Mouse (Mus musculus) monocyte, adult 5-6 weeks (primary cell): ENCODE data around the gene Rrbp1. TPM values are rescaled to one million over a fixed set of nuclear protein-coding genes. Genes with fewer than 3 reads are reported as not detected.

Experiments
- ATAC-seq: fragments of 153-309, 156-312 bp; replicated peaks from 2 replicates; pipeline ENCODE4 v1.8.0; 2017; ENCODE audit warnings: mild to moderate bottlenecking; ENCODE audit not compliant: low TSS enrichment, insufficient number of reproducible peaks, severe bottlenecking, poor library complexity, low FRiP score
- total RNA-seq: library from RNA; stranded (forward); fragments of 200-1000, 200-491, 200-594 nt; gene quantifications from 3 replicates; pipeline ENCODE4 v1.2.3, GENCODE M21; 2017

The Rrbp1 gene
- total RNA-seq, 1 experiment from 2014 or later: 228 TPM

DNA sequence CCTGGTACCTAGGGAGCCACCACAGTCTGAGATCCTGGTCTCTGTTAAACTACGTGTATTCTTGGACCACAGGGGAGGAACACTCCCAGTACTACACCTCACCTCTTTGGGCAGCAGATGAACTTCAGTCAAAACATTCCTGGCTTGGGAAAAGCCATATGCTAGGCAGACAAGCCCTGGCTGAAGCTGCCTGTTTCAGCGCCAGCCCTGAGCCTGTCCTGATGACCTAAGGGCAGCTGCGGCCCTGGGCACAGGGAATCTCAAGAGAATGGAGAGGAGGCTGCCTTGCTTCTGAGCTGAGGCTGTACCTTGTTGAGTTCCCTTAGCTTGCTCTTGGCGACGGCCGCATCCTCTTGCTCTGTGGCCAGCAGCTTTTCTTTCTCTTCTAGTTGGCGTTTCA, 37.9 kb downstream of the Rrbp1 start:
- no peak for ATAC-seq

GRCm38 (mm10) chr2:143971887-143972286, 39.2 kb downstream of the Rrbp1 start:
- no peak for ATAC-seq

GRCm38 (mm10) chr2:143970841-143971240, 40.2 kb downstream of the Rrbp1 start:
- ATAC-seq: no peak

- ATAC-seq: no peak
Observed at GRCm38 (mm10) chr2:143969260-143969659, 41.8 kb downstream of the Rrbp1 start.

DNA sequence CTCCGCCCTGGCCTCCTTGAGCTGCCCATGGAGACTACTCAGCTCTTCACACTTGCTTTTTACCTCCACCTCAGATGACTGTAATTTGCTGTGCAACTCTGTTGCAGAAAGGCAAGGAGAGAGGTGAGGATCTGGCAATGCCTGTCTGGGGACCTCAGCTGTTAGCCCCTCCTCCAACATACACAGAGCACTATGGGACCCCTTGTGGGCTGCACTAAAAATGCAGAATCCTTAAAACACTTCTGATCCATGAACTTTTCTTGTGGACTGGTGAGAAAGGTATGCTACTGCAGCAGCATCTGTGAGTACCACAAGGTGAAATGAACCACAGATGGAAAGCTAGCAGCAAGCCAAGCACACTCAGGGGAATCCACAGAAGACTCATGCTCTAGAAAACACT, 47.7 kb downstream of the Rrbp1 start:
- no peak for ATAC-seq

DNA sequence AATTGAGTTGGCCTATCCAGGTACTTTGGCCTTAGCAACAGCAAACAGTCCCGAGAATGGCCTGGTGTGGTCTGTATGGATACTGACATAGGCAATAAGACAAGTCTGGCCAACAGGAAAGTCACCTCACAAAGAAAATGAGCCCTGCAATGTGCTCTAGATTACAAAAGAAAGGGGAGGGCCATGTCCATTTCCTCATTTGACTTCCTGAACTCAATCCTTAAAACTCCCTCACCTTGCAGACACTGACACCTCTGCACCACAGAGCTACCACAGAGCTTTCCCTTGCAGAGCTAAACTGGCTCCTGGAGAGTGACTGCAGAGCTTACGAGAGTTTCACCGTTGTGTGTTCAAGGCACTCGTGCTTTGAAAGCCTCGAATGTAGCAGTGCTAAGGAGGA, 48.9 kb downstream of the Rrbp1 start:
- ATAC-seq: 0 out of 2 replicates have a peak, but pooled peaks have one; percentile 20

GRCm38 (mm10) chr2:143955746-143956145, 55.3 kb downstream of the Rrbp1 start:
- ATAC-seq: no peak

- ATAC-seq: no peak
Observed at GRCm38 (mm10) chr2:143955004-143955403, 56.1 kb downstream of the Rrbp1 start.

DNA sequence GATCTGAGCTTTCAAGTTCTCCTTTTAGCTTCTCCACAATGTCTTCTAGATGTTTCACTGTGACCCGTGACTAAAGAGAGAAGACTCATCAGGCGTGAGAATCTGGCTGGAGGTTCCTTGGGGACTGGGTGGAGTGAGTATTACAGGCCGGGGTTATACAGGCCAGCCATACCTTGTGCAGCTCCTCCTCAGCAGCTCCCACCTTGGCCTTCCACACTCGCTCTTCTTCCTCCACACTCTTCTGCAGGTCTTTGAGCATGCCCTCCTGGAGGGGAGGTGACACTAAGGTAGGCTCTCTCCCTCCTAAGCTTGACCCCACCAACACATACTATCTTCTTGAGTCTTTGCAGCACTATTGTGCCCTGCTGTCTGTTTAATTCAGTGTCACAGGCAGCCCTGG, 57.1 kb downstream of the Rrbp1 start:
- no peak for ATAC-seq

GRCm38 (mm10) chr2:143951546-143952315, 59.3 kb downstream of the Rrbp1 start:
- ATAC-seq: no peak

GRCm38 (mm10) chr2:143951028-143951420, 60.0 kb downstream of the Rrbp1 start:
- ATAC-seq: no peak

DNA sequence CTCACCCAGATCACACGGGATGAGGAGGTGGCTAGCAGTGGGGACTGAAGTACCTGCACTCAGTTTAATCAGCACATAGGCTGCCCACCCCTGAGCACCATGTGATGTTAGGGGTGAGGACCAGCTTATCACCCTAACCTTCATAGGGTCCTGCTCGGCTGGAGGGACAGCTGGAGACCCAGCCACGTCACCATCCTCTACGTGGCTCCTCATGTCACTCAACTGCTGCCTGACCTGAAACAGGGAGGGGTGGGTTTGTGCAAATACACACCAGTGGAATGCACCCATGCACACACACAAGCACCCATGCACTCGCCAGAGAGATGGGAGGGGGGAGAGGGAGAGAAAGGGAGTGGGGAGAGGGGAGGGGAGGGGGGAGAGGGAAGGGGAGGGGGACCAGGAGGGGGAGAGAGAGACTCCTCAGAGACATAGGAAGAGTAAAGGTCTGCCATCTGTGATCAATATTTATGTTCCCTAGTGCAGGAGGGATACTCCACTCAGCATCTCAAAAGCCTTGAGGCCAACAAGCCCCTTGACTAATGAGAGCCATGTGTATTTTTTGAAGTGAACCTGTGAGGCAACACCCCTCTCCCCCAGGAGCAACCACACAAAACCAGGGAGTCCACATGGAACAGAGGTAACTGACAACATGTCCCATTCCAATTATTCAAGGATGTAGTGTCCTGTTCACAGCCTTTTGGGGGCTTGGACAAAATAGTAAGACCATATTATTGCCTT, 60.6 kb downstream of the Rrbp1 start:
- ATAC-seq: no peak

DNA sequence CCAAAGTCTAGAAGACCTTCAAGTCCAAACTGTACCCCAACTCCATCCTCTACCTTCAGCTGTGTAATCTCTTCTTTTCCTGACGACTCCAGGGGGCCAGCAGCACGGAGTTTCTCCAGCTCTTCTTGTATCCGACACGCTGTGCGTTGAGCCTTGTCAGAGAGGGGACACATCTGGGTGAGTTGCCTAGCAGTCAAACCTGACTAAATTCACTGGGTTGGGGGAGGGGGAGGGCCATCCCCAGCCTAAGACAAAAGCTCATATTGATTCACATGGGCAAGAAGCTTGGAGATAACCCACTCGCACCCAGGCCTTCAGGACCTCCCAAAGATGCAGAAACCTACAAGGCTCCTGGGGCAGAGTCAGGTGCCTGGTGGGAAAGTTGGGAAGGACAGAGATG, 61.8 kb downstream of the Rrbp1 start:
- ATAC-seq: no peak

DNA sequence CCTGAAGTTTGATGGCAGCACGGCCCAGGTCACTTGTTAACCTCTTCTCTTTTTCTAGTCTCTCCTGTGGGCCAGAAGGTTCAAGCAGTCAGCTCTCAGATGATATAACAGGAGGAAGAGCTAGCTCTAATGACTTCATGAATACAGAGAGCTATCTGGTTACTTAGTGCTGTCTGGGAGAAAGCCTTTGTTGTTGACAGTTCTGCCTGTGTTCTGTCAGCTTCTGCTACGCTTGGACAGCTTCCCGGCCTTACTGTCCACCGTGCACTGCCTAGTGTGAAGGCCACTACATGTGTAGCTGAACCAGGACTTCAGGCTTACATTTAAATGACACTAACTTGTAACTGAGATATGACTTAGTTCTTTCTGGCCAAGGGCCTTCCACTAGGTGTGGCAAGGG, 62.6 kb downstream of the Rrbp1 start:
- ATAC-seq: no peak

DNA sequence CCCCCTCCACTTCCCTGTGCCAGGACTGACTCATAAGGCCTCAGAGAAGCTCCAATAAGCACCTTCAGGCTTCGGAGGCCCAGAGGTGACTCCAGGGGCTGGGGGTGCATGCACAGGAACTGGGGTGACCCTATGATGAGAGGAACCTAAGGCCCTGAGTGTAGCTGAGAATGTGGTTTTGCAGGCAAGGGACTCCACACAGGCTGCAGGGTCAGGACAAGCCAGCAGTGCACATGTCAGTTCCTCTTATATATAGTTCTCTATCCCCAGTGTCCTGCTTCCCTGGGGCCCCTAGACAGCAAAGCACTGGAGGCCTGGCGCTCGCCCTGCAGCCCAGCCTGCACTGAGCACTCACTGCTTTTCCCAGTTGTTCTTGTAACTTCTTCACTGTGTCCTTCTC, 63.1 kb downstream of the Rrbp1 start:
- no peak for ATAC-seq

- no peak for ATAC-seq
Observed at GRCm38 (mm10) chr2:143946399-143946798, 64.7 kb downstream of the Rrbp1 start.

DNA sequence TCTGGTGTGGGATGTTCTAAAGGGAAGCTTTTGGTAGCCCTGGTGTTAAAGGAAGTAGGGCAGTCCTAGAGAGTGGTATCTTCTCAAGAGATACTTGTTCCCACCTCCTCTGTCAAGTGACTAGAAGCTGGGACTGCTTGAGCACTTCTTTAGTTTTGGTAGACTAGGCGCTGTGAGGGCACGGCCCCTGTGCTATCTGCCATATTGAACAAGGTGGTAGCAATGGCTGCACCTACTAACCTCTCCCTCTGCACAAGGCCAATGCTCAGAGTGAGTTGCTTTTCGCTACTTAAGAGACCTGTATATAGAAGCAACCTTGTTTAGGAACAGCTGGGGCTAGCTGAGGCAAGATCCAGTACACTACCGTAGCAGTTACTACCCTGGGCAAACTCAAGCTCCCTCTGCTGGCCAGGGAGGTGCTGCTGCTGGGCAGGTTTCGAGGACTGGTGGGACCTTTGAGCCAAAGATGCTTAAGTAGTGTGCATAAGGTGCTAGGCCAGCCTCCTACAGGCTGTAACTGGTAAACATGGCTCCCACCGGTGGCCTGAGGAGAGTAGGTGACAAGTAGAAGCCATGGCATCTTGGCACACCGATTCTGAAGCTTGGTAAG, 65.5 kb downstream of the Rrbp1 start:
- ATAC-seq: peak; percentile 45; the same call in 1 of the 2 replicates

GRCm38 (mm10) chr2:143944796-143945195, 66.3 kb downstream of the Rrbp1 start:
- no peak for ATAC-seq

DNA sequence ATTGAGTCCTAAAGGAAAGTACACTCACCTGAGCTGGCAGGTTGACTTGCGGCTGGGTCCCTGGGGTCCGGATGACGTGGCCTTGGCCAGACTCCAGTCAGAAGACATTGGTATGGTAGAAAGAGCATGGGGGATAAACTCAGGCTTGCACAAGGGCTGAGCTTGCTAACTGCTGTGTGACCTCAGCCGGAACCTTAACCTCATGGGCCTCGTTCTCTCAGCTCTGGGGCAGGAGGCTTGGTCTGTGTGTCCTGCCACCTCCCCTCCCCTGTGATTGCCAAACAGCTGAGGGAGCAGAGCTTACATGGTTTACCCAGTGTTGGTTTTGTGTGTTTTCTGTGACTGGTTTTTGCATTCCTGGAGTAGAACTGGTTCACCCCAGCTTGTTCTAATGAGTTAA, 70.7 kb downstream of the Rrbp1 start:
- no peak for ATAC-seq

DNA sequence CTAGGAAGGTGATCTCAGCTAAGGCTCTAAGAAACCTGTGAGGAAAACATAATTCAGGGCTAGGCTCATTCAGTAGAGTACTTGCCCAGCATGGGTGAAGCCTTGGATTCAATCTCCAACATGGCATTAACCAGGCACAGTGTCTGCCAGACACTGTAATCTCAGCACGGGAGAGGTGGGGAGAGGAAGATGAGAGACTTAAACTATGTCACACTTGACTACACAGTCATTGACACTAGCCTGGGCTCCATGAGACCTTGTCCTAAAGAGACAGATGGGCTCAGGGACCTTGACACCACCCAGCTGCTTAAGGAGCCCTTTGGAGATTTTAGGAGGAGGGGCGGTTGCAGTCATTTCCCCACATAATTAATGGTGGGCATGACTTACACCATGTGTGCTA, 73.2 kb downstream of the Rrbp1 start:
- no peak for ATAC-seq
